In the genomic region with DNA sequence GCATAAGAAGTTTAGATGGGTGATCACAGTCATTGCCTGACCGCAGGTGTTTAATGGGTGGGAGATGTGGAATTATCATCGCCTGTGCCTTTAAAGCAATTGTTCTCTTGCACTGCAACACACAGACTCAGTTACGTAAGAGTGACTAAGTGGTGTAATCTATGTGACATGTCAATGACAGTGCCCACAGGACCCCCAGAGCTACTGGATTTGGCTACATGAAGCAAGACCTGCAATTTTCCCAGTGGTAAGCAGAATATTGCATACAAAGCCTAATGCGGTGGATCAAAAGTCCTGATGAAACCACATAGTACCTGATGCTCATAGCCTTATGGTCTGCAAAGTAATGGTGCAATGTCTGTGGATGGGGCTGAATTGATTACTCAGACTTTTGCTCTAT, we compare ENCODE assay signal across 27 mouse cellular contexts.
DNase-seq lines count a peak whose midpoint lies in the region; ATAC-seq lines count a peak whose summit lies in the region.
"Had no signal": no experiment of that assay in that cellular context is flagged by ENCODE, and none has a peak within 500 bp of the region (broad histone marks: within the 10 kb centered on the region; RNA-seq: fewer than 3 reads in every experiment).

No protein-coding gene starts in this region.

- no peaks in the 10 kb centered on the region for H3K36me3 ChIP-seq in forebrain, embryonic 11.5 days (ENCODE audit: control insufficient read depth, insufficient read depth, low read length)
- H3K36me3 ChIP-seq: embryonic facial prominence, embryonic 13.5 days; embryonic facial prominence, embryonic 15.5 days; forebrain, embryonic 10.5 days; forebrain, embryonic 15.5 days; G1E had no signal

- no peak overlapping the region for H3K9ac ChIP-seq in forebrain, embryonic 11.5 days (ENCODE audit: low read length)
- H3K9ac ChIP-seq: embryonic facial prominence, embryonic 13.5 days; embryonic facial prominence, embryonic 15.5 days; forebrain, embryonic 13.5 days; forebrain, embryonic 15.5 days; forebrain, postnatal 0 days had no signal

- WGBS in forebrain, embryonic 11.5 days, result 91% methylated on average over 4 of the region's 4 CpGs

- H3K27me3 ChIP-seq in forebrain, embryonic 11.5 days (ENCODE audit: control insufficient read depth, insufficient read depth, low read length), result no peaks in the 10 kb centered on the region
- H3K27me3 ChIP-seq: CH12.LX; embryonic facial prominence, embryonic 13.5 days; embryonic facial prominence, embryonic 15.5 days; forebrain, embryonic 13.5 days; forebrain, embryonic 15.5 days had no signal

- H3K4me3 ChIP-seq in forebrain, embryonic 11.5 days (ENCODE audit: low read depth, low read length), result no peak overlapping the region
- H3K4me3 ChIP-seq: embryonic facial prominence, embryonic 13.5 days; embryonic facial prominence, embryonic 15.5 days; erythroblast, embryonic 14.5 days; forebrain, embryonic 10.5 days; forebrain, embryonic 13.5 days; forebrain, embryonic 15.5 days had no signal

- no peak overlapping the region for H3K4me2 ChIP-seq in forebrain, embryonic 11.5 days (ENCODE audit: low read depth, low read length, severe bottlenecking)
- H3K4me2 ChIP-seq: embryonic facial prominence, embryonic 13.5 days; embryonic facial prominence, embryonic 15.5 days; forebrain, embryonic 13.5 days; forebrain, embryonic 15.5 days had no signal

- no peaks in the 10 kb centered on the region for H3K9me3 ChIP-seq in forebrain, embryonic 11.5 days (ENCODE audit: control insufficient read depth, low read length)
- H3K9me3 ChIP-seq: embryonic facial prominence, embryonic 13.5 days; embryonic facial prominence, embryonic 15.5 days; forebrain, embryonic 10.5 days; forebrain, embryonic 13.5 days; forebrain, embryonic 15.5 days had no signal

- peak; percentile 81 for ATAC-seq in granulocyte monocyte progenitor cell, adult 5-6 weeks (replicated peaks; ENCODE audit: poor library complexity, severe bottlenecking)
- ATAC-seq in megakaryocyte progenitor cell, adult 5-6 weeks (replicated peaks; ENCODE audit: poor library complexity), result peak; percentile 80
- ATAC-seq in forebrain, embryonic 11.5 days (replicated peaks; ENCODE audit: low FRiP score), result no peak
- ATAC-seq: activated CD4-positive, CD25-positive, alpha-beta regulatory T cell, adult 4 months; CD4-positive, CD25-positive, alpha-beta regulatory T cell, adult 4 months; forebrain, embryonic 13.5 days; forebrain, embryonic 15.5 days; forebrain, postnatal 0 days; Patski had no signal

- no peaks in the 10 kb centered on the region for H3K4me1 ChIP-seq in forebrain, embryonic 11.5 days (replicated peaks; ENCODE audit: control insufficient read depth, insufficient read depth, low read length)
- H3K4me1 ChIP-seq: embryonic facial prominence, embryonic 13.5 days; embryonic facial prominence, embryonic 15.5 days; forebrain, embryonic 10.5 days; forebrain, embryonic 13.5 days; forebrain, embryonic 15.5 days had no signal

- no peak overlapping the region for H3K27ac ChIP-seq in forebrain, embryonic 11.5 days (ENCODE audit: low read depth, low read length)
- H3K27ac ChIP-seq: embryonic facial prominence, embryonic 13.5 days; embryonic facial prominence, embryonic 15.5 days; forebrain, embryonic 10.5 days; forebrain, embryonic 13.5 days; forebrain, embryonic 15.5 days had no signal

- DNase-seq in adrenal gland, postnatal 14 days, result peak; percentile 4
- DNase-seq in adrenal gland, postnatal 4 days (ENCODE audit: low spot score in 2 of 2), result no peak
- peak; percentile 15 for DNase-seq in 416B (ENCODE audit: low read depth)
- DNase-seq in lung, postnatal 10 days, result no peak
- no peak for DNase-seq in forebrain, embryonic 11.5 days (ENCODE audit: low spot score)
- DNase-seq: adrenal gland, adult 8-10 months; B cell, adult 2 months; cerebellum, adult 11-12 months; cerebellum, adult 8-10 months; cerebellum, adult 9-11 months; cerebellum, postnatal 14 days; cerebellum, postnatal 36 days; embryo, embryonic 11 days; forebrain, postnatal 0 days had no signal

Comparison
In these comparisons a context has a peak if more than half of its experiments do, and no peak if none do; other contexts are left out.
1. DNase-seq: peak in adrenal gland, postnatal 14 days (single experiment) and 416B (single experiment); none in adrenal gland, postnatal 4 days (0 of 2), lung, postnatal 10 days (single experiment) and forebrain, embryonic 11.5 days (single experiment).